Mouse (Mus musculus): Measurements from ENCODE around the gene Pgghg.

The Pgghg gene

GRCm38 (mm10) chr7:140989022-140989421 lies 47.8 kb downstream of the Pgghg start:
- DNase-seq (ENCODE audit: inconsistent ontology term) = no peak

GRCm38 (mm10) chr7:140990185-140990584 lies 49.0 kb downstream of the Pgghg start:
- DNase-seq (ENCODE audit: inconsistent ontology term) = no peak

- DNase-seq (ENCODE audit: inconsistent ontology term) = no peak
Observed at GRCm38 (mm10) chr7:140990622-140991021, 49.4 kb downstream of the Pgghg start.

- no peak for DNase-seq (ENCODE audit: inconsistent ontology term)
Observed at GRCm38 (mm10) chr7:140991117-140991689, 50.0 kb downstream of the Pgghg start.
